Mouse (Mus musculus): Measurements from ENCODE around the gene Rrp8. TPM values are rescaled to one million over a fixed set of nuclear protein-coding genes. Genes with fewer than 3 reads are reported as not detected.

Gene Rrp8
- 10 to 100 TPM in 1 of 2 experiments, 1 to 10 TPM in 1; 9.6 to 14.5 TPM for total RNA-seq (2021)
- long read RNA-seq, experiment 1, transcript Rrp8-201 (7 exons, 3,053 nt): major isoform, 9 of 14 reads
- long read RNA-seq, experiment 1, partial matches to known transcripts: 0 of 14 reads
- long read RNA-seq, experiment 1, other reads (novel, unspliced or antisense): 5 of 14 reads
- long read RNA-seq, experiment 2, partial matches to known transcripts: 0 of 5 reads
- long read RNA-seq, experiment 2, other reads (novel, unspliced or antisense): 2 of 5 reads

GRCm38 (mm10) chr7:105736911-105737521 lies at the start of gene Rrp8:
TSS of gene Rrp8 (minus strand) at chr7:105737385.
- peak; percentile 54 to 81 for DNase-seq

GRCm38 (mm10) chr7:105786506-105787284 lies 49.5 kb upstream of the Rrp8 start:
- DNase-seq: no peak

- no peak for DNase-seq
Measured at GRCm38 (mm10) chr7:105784556-105784955, 47.4 kb upstream of the Rrp8 start.

- DNase-seq: no peak
Measured at GRCm38 (mm10) chr7:105783861-105784260, 46.7 kb upstream of the Rrp8 start.

GRCm38 (mm10) chr7:105778553-105779265 lies 41.5 kb upstream of the Rrp8 start:
- peak; percentile 50 to 74 for DNase-seq

GRCm38 (mm10) chr7:105777797-105778552 lies 40.8 kb upstream of the Rrp8 start:
- peak; percentile 76 to 90 for DNase-seq

- DNase-seq: no peak
Measured at GRCm38 (mm10) chr7:105777316-105777715, 40.1 kb upstream of the Rrp8 start.

- DNase-seq: no peak
Measured at GRCm38 (mm10) chr7:105776026-105776425, 38.8 kb upstream of the Rrp8 start.

GRCm38 (mm10) chr7:105774661-105775060 lies 37.5 kb upstream of the Rrp8 start:
- no peak for DNase-seq

GRCm38 (mm10) chr7:105773041-105773440 lies 35.9 kb upstream of the Rrp8 start:
- no peak for DNase-seq

GRCm38 (mm10) chr7:105772331-105772730 lies 35.1 kb upstream of the Rrp8 start:
- no peak for DNase-seq

- DNase-seq: peak; percentile 55 to 70
Measured at GRCm38 (mm10) chr7:105769959-105770358, 32.8 kb upstream of the Rrp8 start.

- peak; percentile 46 for DNase-seq
Measured at GRCm38 (mm10) chr7:105767729-105768165, 30.6 kb upstream of the Rrp8 start.

GRCm38 (mm10) chr7:105764331-105764730 lies 27.1 kb upstream of the Rrp8 start:
- no peak for DNase-seq

GRCm38 (mm10) chr7:105762517-105763270 lies 25.5 kb upstream of the Rrp8 start:
- DNase-seq: no peak

- DNase-seq: no peak
Measured at GRCm38 (mm10) chr7:105761813-105762484, 24.8 kb upstream of the Rrp8 start.

GRCm38 (mm10) chr7:105753281-105753680 lies 16.1 kb upstream of the Rrp8 start:
- no peak for DNase-seq

GRCm38 (mm10) chr7:105752716-105753115 lies 15.5 kb upstream of the Rrp8 start:
- no peak for DNase-seq

- peak; percentile 95 for DNase-seq
Measured at GRCm38 (mm10) chr7:105751491-105752433, 14.6 kb upstream of the Rrp8 start, which contains the start of gene Tpp1. TSS of gene Tpp1 (minus strand) at chr7:105752235.

Measured in heart, adult 18-20 months (tissue).